Mouse (Mus musculus) left cerebral cortex, postnatal 10 days (tissue): ENCODE measurements around the gene Cyp2d34. TPM values are rescaled to one million over a fixed set of nuclear protein-coding genes. Genes with fewer than 3 reads are reported as not detected.

Experiments used
- DNase-seq, 2 experiments: peaks; one replicate each; pipeline ENCODE4 v3.0.0; 2021 to 2022; ENCODE audit warnings: low spot score in 2 of 2, mixed read lengths in 1 of 2; ENCODE audit errors: extremely low spot score in 1 of 2
- intact Hi-C: fragments of 180-260 bp; cut with DNase I; formaldehyde crosslinking; loops from one replicate; pipeline ENCODE4 v1.15.1; 2025
- microRNA-seq: library from miRNA; unstranded; fragments of <30 nt; microRNA quantifications from one replicate; pipeline ENCODE4 v1.2.0, GENCODE M21; 2022
- total RNA-seq, 2 experiments: library from RNA; stranded (reverse); gene quantifications; 2 replicates each; pipeline ENCODE4 v1.2.3; 2021

Cyp2d34 gene
- not detected for total RNA-seq

GRCm38 (mm10) chr15:82620531-82621202 lies at the start of gene Cyp2d34:
Gene Cyp2d34 (minus strand): TSS chr15:82620946.
- DNase-seq: no peak
- intact Hi-C loops: no loop called here

DNA sequence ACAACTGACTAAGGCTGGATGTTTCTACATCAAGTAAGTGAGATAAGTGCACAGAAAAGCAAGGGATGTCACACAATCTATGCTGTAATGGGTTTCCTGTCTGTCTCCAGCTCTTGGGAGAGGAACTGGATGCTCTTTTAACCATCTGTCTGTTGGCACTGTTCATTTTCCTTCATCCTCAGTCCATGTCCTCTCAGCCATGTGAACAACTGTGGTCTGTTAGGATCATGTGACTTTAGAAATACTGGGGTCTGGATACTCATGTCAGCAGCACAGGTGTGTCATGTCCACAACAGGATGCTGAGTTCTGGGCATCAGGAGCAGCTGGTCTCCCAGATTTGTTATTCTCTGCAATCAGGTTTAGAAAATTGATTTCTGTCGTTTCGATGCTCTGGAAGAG lies 35.6 kb upstream of the Cyp2d34 start:
- intact Hi-C loops: no loop called here
- DNase-seq: no peak

GRCm38 (mm10) chr15:82644371-82644770 lies 23.6 kb upstream of the Cyp2d34 start:
- intact Hi-C loops: no loop called here
- DNase-seq: no peak

GRCm38 (mm10) chr15:82643771-82644170 lies 23.0 kb upstream of the Cyp2d34 start:
- DNase-seq: no peak
- intact Hi-C loops: no loop called here

DNA sequence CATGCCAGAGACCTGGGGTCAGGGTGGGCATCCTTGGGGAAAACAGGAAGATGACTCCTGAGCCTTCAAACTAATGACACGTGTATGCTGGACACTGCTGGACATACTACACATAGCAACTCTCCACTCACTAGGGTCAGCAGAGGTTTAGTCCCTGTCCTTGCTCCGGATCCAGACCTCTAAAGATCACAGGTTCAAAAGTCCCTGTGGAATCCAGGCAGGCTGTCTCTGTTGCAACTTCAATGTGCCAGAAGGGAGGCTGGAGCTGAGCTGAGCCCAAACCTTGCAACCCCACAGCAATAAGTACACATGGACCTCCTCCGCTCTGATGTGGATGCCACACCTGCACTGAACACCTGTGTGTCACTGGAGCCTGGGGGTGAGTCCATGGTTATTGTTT lies 22.0 kb upstream of the Cyp2d34 start:
- DNase-seq: no peak
- intact Hi-C loops: no loop called here

- intact Hi-C loops: no loop called here
- DNase-seq: no peak
These were observed 21.2 kb upstream of the Cyp2d34 start for GRCm38 (mm10) chr15:82641921-82642320.

- no peak for DNase-seq
- intact Hi-C loops: no loop called here
These were observed 20.6 kb upstream of the Cyp2d34 start for GRCm38 (mm10) chr15:82641390-82641789.

DNA sequence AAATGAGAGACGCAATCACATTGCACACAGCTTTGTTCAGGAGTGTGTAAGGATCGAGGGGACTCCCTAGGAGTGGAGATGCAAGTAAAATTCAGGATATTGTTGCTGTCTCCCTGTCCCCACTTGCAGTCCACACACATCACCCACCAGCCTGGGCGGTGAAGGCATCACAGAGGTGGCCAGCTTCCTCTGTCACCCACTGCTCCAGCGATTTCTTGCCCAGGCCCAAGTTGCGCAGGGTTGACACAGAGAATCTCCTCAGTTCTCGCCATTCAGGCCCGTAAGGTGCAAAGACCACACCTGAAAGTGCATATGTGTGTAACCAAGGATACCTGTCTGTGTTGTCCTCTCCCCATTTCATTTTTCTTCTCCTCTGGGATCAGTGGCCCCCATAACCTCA lies 19.5 kb upstream of the Cyp2d34 start:
- no peak for DNase-seq
- intact Hi-C loops: no loop called here

GRCm38 (mm10) chr15:82637130-82638075 lies 16.7 kb upstream of the Cyp2d34 start:
- DNase-seq: no peak
- intact Hi-C loops: no loop called here

- no peak for DNase-seq
- intact Hi-C loops: no loop called here
These were observed 14.2 kb upstream of the Cyp2d34 start for GRCm38 (mm10) chr15:82634976-82635375.

DNA sequence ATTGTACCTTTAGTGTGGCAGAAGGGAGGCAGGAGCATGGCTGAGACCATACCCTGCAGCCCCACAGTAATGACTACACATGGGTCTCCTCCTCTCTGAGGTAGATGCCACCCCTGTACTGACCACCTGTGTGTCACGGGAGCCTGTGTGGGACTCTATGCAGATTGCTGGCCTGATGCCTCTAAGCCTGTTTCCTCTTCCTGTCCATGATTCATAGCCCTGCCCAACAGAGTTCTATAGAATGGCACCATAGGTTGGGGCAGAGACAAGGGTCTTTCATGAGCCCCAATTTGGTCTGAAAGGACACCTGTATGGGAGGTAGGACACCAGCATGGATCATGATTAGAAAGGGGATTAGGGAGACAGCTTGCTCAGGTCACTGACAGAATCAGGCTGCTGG lies 1.2 kb upstream of the Cyp2d34 start:
- no peak for DNase-seq
- intact Hi-C loops: no loop called here

- intact Hi-C loops: no loop called here
- no peak for DNase-seq
These were observed 2.3 kb downstream of the Cyp2d34 start for GRCm38 (mm10) chr15:82618362-82619020.

- intact Hi-C loops: no loop called here
- no peak for DNase-seq
These were observed 38.1 kb downstream of the Cyp2d34 start for GRCm38 (mm10) chr15:82582621-82583020.

- intact Hi-C loops: no loop called here
- DNase-seq: no peak
These were observed 41.7 kb downstream of the Cyp2d34 start for GRCm38 (mm10) chr15:82579071-82579470.

DNA sequence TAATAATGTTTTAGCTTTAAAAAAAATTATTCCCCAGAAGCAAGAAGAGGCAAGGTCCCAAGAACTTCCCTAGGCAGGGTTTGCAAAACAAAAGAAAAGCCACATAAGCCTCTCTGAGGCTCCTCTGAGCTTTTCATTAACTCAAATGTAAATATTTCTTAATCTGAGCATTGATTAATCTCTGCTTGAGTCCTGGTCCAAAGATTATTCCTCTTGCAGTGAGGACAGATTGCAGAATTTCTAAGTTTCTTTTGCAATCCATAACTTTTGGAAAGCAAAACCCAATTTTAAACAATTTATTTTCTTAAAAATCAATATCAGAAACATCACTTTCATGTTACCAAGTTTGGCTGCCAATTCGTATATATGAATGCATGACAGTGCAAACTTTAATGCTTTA lies 47.9 kb downstream of the Cyp2d34 start:
- no peak for DNase-seq
- intact Hi-C loops: no loop called here

Small RNA genes within 50 kb of the gene (microRNA-seq; reads per million reads assigned to microRNA genes)
- not detected for gene Gm27463
- not detected for gene Gm27742

Other genes starting within 250 kb of the Cyp2d34 start
- gene Cyp2d22, start 240.7 kb downstream of the Cyp2d34 start, total RNA-seq: 10 to 100 TPM; 10.7 to 11.5 TPM
- gene Cyp2d11, start 226.9 kb downstream of the Cyp2d34 start, total RNA-seq: not detected
- gene Cyp2d10, start 213.8 kb downstream of the Cyp2d34 start, total RNA-seq: not detected
- not detected for gene Cyp2d9, start 187.5 kb downstream of the Cyp2d34 start, total RNA-seq
- not detected for gene Cyp2d12, start 65.9 kb downstream of the Cyp2d34 start, total RNA-seq
- not detected for gene Cyp2d40, start 143.2 kb upstream of the Cyp2d34 start, total RNA-seq
- under 1 TPM in 1 of 2 experiments, not detected in 1; 0.77 TPM for gene Cyp2d26, start 173.3 kb upstream of the Cyp2d34 start, total RNA-seq